Comparison of ENCODE assay signal across 10 mouse cellular contexts in genomic region chr10:60813606-60814005, GRCm38 (mm10). TPM values are rescaled to one million over a fixed set of nuclear protein-coding genes. Genes with fewer than 3 reads are reported as not detected.
DNase-seq lines count a peak whose midpoint lies in the region; ATAC-seq and TF ChIP-seq lines count a peak whose summit lies in the region.
"Had no signal": no experiment of that assay in that cellular context is flagged by ENCODE, and none has a peak within 500 bp of the region (broad histone marks: within the 10 kb centered on the region; RNA-seq: fewer than 3 reads in every experiment).

No protein-coding gene starts in this region.

- TF ChIP-seq CTCF in hindbrain, postnatal 0 days (IDR thresholded peaks at IDR 0.05; ENCODE audit: low read depth): no peak
- TF ChIP-seq CTCF in embryonic fibroblast, embryonic 13.5 days (IDR thresholded peaks at IDR 0.05; ENCODE audit: borderline replicate concordance, insufficient read depth, low read length): no peak

- H3K9ac ChIP-seq in hindbrain, embryonic 13.5 days: peak overlapping the region; percentile 24; the same call in 1 of the 2 replicates
- no peak overlapping the region for H3K9ac ChIP-seq in hindbrain, postnatal 0 days (replicated peaks; ENCODE audit: low read length)
- H3K9ac ChIP-seq in neural tube, embryonic 11.5 days (ENCODE audit: low read length): no peak overlapping the region
- no peak overlapping the region for H3K9ac ChIP-seq in neural tube, embryonic 15.5 days (replicated peaks)
- H3K9ac ChIP-seq: hindbrain, embryonic 15.5 days had no signal

- H3K4me3 ChIP-seq in hindbrain, embryonic 13.5 days: no peak overlapping the region
- H3K4me3 ChIP-seq in hindbrain, postnatal 0 days (ENCODE audit: low read length): no peak overlapping the region
- H3K4me3 ChIP-seq in neural tube, embryonic 11.5 days (ENCODE audit: low read depth, low read length): no peak overlapping the region
- H3K4me3 ChIP-seq in neural tube, embryonic 15.5 days (replicated peaks): no peak overlapping the region
- no peak overlapping the region for H3K4me3 ChIP-seq in embryonic fibroblast, embryonic 13.5 days (ENCODE audit: insufficient read depth, low read length)
- H3K4me3 ChIP-seq: hindbrain, embryonic 15.5 days had no signal

- H3K9me3 ChIP-seq in hindbrain, embryonic 13.5 days: no peaks in the 10 kb centered on the region
- no peaks in the 10 kb centered on the region for H3K9me3 ChIP-seq in hindbrain, postnatal 0 days (ENCODE audit: low read length)
- H3K9me3 ChIP-seq in neural tube, embryonic 11.5 days (ENCODE audit: control insufficient read depth, low read length): no peaks in the 10 kb centered on the region
- H3K9me3 ChIP-seq in neural tube, embryonic 15.5 days (replicated peaks): no peaks in the 10 kb centered on the region
- H3K9me3 ChIP-seq: hindbrain, embryonic 15.5 days had no signal

- no peaks in the 10 kb centered on the region for H3K36me3 ChIP-seq in hindbrain, embryonic 13.5 days
- no peaks in the 10 kb centered on the region for H3K36me3 ChIP-seq in hindbrain, postnatal 0 days (ENCODE audit: insufficient read depth, low read length)
- no peaks in the 10 kb centered on the region for H3K36me3 ChIP-seq in neural tube, embryonic 11.5 days (ENCODE audit: control insufficient read depth, insufficient read depth, low read length)
- no peaks in the 10 kb centered on the region for H3K36me3 ChIP-seq in neural tube, embryonic 15.5 days
- H3K36me3 ChIP-seq: hindbrain, embryonic 15.5 days had no signal

- peaks cover 53% of the 10 kb centered on the region for H3K4me1 ChIP-seq in hindbrain, embryonic 13.5 days (replicated peaks)
- peaks cover 32% of the 10 kb centered on the region for H3K4me1 ChIP-seq in hindbrain, postnatal 0 days (ENCODE audit: insufficient read depth, low read length)
- H3K4me1 ChIP-seq in neural tube, embryonic 11.5 days (ENCODE audit: control insufficient read depth, insufficient read depth, low read length): peaks cover 41% of the 10 kb centered on the region
- H3K4me1 ChIP-seq in neural tube, embryonic 15.5 days: peaks cover 48% of the 10 kb centered on the region
- peaks cover 42% of the 10 kb centered on the region for H3K4me1 ChIP-seq in embryonic fibroblast, embryonic 13.5 days (ENCODE audit: control insufficient read depth, insufficient read depth, low read length)

- TF ChIP-seq POLR2A in embryonic fibroblast, embryonic 13.5 days (IDR thresholded peaks at IDR 0.05; ENCODE audit: low read depth, low read length): 0 out of 2 replicates have a peak, but pooled peaks have one; percentile 29

- H3K27me3 ChIP-seq in hindbrain, embryonic 13.5 days: peaks cover 63% of the 10 kb centered on the region
- peaks cover 8% of the 10 kb centered on the region; the same call in 1 of the 2 replicates for H3K27me3 ChIP-seq in hindbrain, postnatal 0 days (ENCODE audit: insufficient read depth, low read length)
- peaks cover 8% of the 10 kb centered on the region; the same call in 1 of the 2 replicates for H3K27me3 ChIP-seq in neural tube, embryonic 11.5 days (ENCODE audit: control insufficient read depth, insufficient read depth, low read length)
- peaks cover 9% of the 10 kb centered on the region for H3K27me3 ChIP-seq in neural tube, embryonic 15.5 days (replicated peaks)

- no peak for DNase-seq in hindbrain, postnatal 0 days (ENCODE audit: low spot score)
- DNase-seq in neural tube, embryonic 11.5 days (ENCODE audit: low spot score): no peak
- peak; percentile 60 for DNase-seq in yolk sac, embryonic 10.5 days (ENCODE audit: low spot score)
- no peak for DNase-seq in spleen, postnatal 14 days (ENCODE audit: low spot score in 2 of 2)
- DNase-seq: adrenal gland, postnatal 25 days; cerebellum, adult 9-10 months had no signal

- no peak overlapping the region for H3K27ac ChIP-seq in hindbrain, embryonic 13.5 days
- no peak overlapping the region for H3K27ac ChIP-seq in hindbrain, postnatal 0 days
- H3K27ac ChIP-seq in neural tube, embryonic 11.5 days (ENCODE audit: low read depth, low read length): peak overlapping the region; percentile 27; the same call in 1 of the 2 replicates
- H3K27ac ChIP-seq in neural tube, embryonic 15.5 days (replicated peaks): no peak overlapping the region
- H3K27ac ChIP-seq in embryonic fibroblast, embryonic 13.5 days (ENCODE audit: insufficient read depth, low read length): peak overlapping the region; percentile 97
- H3K27ac ChIP-seq: hindbrain, embryonic 15.5 days had no signal

- WGBS in hindbrain, embryonic 13.5 days: 15% methylated on average over 8 of the region's 8 CpGs
- 25% methylated on average over 8 of the region's 8 CpGs for WGBS in hindbrain, postnatal 0 days
- 5% methylated on average over 8 of the region's 8 CpGs for WGBS in neural tube, embryonic 11.5 days
- WGBS in neural tube, embryonic 15.5 days: 11% methylated on average over 8 of the region's 8 CpGs

- no peak for ATAC-seq in hindbrain, embryonic 13.5 days (ENCODE audit: low FRiP score)
- no peak for ATAC-seq in hindbrain, postnatal 0 days
- ATAC-seq in neural tube, embryonic 11.5 days (ENCODE audit: insufficient read depth, low FRiP score, low TSS enrichment): no peak
- ATAC-seq in neural tube, embryonic 15.5 days (ENCODE audit: low FRiP score): no peak

- H3K4me2 ChIP-seq in hindbrain, embryonic 13.5 days: no peak overlapping the region
- no peak overlapping the region for H3K4me2 ChIP-seq in hindbrain, postnatal 0 days (ENCODE audit: low read depth, low read length)
- H3K4me2 ChIP-seq in neural tube, embryonic 11.5 days (ENCODE audit: low read depth): no peak overlapping the region
- no peak overlapping the region for H3K4me2 ChIP-seq in neural tube, embryonic 15.5 days
- H3K4me2 ChIP-seq: hindbrain, embryonic 15.5 days had no signal

RNA-seq across cellular contexts. Expression of gene Unc5b, which starts 17.8 kb away (rescaled TPM):
- polyA plus RNA-seq in hindbrain, embryonic 13.5 days (2015; fragmentation: Nextera tagmentation; extraction: Ambion mirVana): 2.5 and 3.3 TPM in 2 replicates
- 25.7 and 27.3 TPM in 2 replicates for total RNA-seq in hindbrain, postnatal 0 days (2014; rRNA removed)
- polyA plus RNA-seq in hindbrain, postnatal 0 days (2015; fragmentation: Nextera tagmentation; extraction: Ambion mirVana): 1.8 TPM in 2 replicates
- 2.3 and 2.9 TPM in 2 replicates for polyA plus RNA-seq in neural tube, embryonic 11.5 days (2014; fragmentation: Nextera tagmentation; extraction: Ambion mirVana)
- 2.3 and 2.8 TPM in 2 replicates for polyA plus RNA-seq in neural tube, embryonic 15.5 days (2015; fragmentation: Nextera tagmentation; extraction: Ambion mirVana)
- 101 and 119 TPM in 2 replicates for polyA plus RNA-seq in embryonic fibroblast, embryonic 13.5 days (2011; ENCODE audit: insufficient read length, low read depth, missing spikeins)

Comparison
In these comparisons a context has a peak if more than half of its experiments do, and no peak if none do; other contexts are left out.
1. H3K27ac ChIP-seq: peak in neural tube, embryonic 11.5 days (single experiment) and embryonic fibroblast, embryonic 13.5 days (single experiment); none in hindbrain, embryonic 13.5 days (single experiment), hindbrain, postnatal 0 days (single experiment) and neural tube, embryonic 15.5 days (single experiment).
2. RNA of gene Unc5b, which starts 17.8 kb away (polyA plus RNA-seq): 101 to 119 TPM in embryonic fibroblast, embryonic 13.5 days; 2.5 to 3.3 TPM in hindbrain, embryonic 13.5 days, 2.3 to 2.9 TPM in neural tube, embryonic 11.5 days, 2.3 to 2.8 TPM in neural tube, embryonic 15.5 days and 1.8 TPM in hindbrain, postnatal 0 days; every median in the first group is over 10 times any median in the second.